Mouse (Mus musculus) small intestine, adult 2 months (tissue): Measurements from ENCODE around the gene Rspry1. TPM values are rescaled to one million over a fixed set of nuclear protein-coding genes. Genes with fewer than 3 reads are reported as not detected.

Experiments
- H3K27ac ChIP-seq: fragments of 200-500 bp; 2 replicates; pipeline ENCODE4 v1.5.1; 2012; ENCODE audit warnings: low read depth, low read length, control low read depth, inconsistent platforms; ENCODE audit not compliant: insufficient read depth
- H3K27me3 ChIP-seq: fragments of 200-500 bp; 2 replicates; pipeline ENCODE4 v1.6.1; 2012; ENCODE audit warnings: mild to moderate bottlenecking, moderate library complexity, low read length, inconsistent platforms; ENCODE audit not compliant: control insufficient read depth, insufficient read depth
- H3K36me3 ChIP-seq: fragments of 200-500 bp; 2 replicates; pipeline ENCODE4 v1.6.1; 2012; ENCODE audit warnings: mild to moderate bottlenecking, low read length, control low read depth, inconsistent platforms; ENCODE audit not compliant: control insufficient read depth, insufficient read depth
- H3K4me1 ChIP-seq: fragments of 200-500 bp; 2 replicates; pipeline ENCODE4 v1.6.1; 2012; ENCODE audit warnings: low read length, inconsistent platforms, mixed read lengths; ENCODE audit not compliant: control insufficient read depth, insufficient read depth, insufficient read length
- H3K4me3 ChIP-seq: fragments of 200-500 bp; 2 replicates; pipeline ENCODE4 v1.5.1; 2012; ENCODE audit warnings: low read depth, mild to moderate bottlenecking, control low read depth, inconsistent platforms, low read length, moderate library complexity
- CTCF ChIP-seq: fragments of 200-500 bp; IDR thresholded peaks from 2 replicates; pipeline ENCODE4 v1.5.1; 2012; ENCODE audit warnings: low read depth, mild to moderate bottlenecking, control low read depth, inconsistent platforms, low read length, moderate library complexity, mixed read lengths; ENCODE audit not compliant: insufficient replicate concordance, insufficient read length; ENCODE audit errors: extremely low read depth
- POLR2A ChIP-seq: fragments of 200-500 bp; IDR thresholded peaks from 2 replicates; pipeline ENCODE4 v1.6.1; 2012; ENCODE audit warnings: low read depth, mild to moderate bottlenecking, control low read depth, inconsistent platforms, low read length, moderate library complexity
- WGBS: fragments of 180-500 bp; shearing (Covaris S2); methylation state at CpG from one replicate; pipeline ENCODE4 v1.1.7; 2018; 5-methylcytosine and 5-hydroxymethylcytosine counted together
- polyA plus RNA-seq: library from polyadenylated mRNA; depleted of rRNA; stranded (reverse); fragments of >200 nt; gene quantifications from 2 replicates; pipeline ENCODE4 v1.2.3, GENCODE M21; 2012; rRNA removed

The Rspry1 gene
- polyA plus RNA-seq, 1 experiment: 3.5 TPM

- Histone ChIP-seq H3K4me1 (peaks cover 4% of the 10 kb centered on the region; the same call in 1 of the 2 replicates), H3K36me3 (no peaks in the 10 kb centered on the region), H3K27me3 (no peaks in the 10 kb centered on the region), H3K27ac (no peak overlapping the region), H3K4me3 (no peak overlapping the region)
- TF ChIP-seq CTCF (no peak), POLR2A (no peak)
- 56% methylated on average over 3 of the region's 3 CpGs for WGBS
Observed at GRCm38 (mm10) chr8:94702156-94702555, 100.4 kb downstream of the Rspry1 start.

- Histone ChIP-seq H3K36me3 (no peaks in the 10 kb centered on the region), H3K4me3 (peak overlapping the region; percentile 59), H3K27ac (peak overlapping the region; percentile 22), H3K27me3 (no peaks in the 10 kb centered on the region), H3K4me1 (peaks cover 4% of the 10 kb centered on the region; the same call in 1 of the 2 replicates)
- WGBS: under 1% methylated on average over 35 of the region's 35 CpGs
- peak; percentile 95 for TF ChIP-seq CTCF
- no peak for TF ChIP-seq POLR2A
Observed at GRCm38 (mm10) chr8:94702844-94703813, 101.4 kb downstream of the Rspry1 start.

- peak; percentile 97; the same call in 1 of the 2 replicates for TF ChIP-seq CTCF
- no peak for TF ChIP-seq POLR2A
- peak overlapping the region; percentile 52 for H3K4me3 ChIP-seq
- under 1% methylated on average over 35 of the region's 35 CpGs for WGBS
- no peaks in the 10 kb centered on the region for H3K27me3 ChIP-seq
- peaks cover 4% of the 10 kb centered on the region; the same call in 1 of the 2 replicates for H3K4me1 ChIP-seq
- H3K36me3 ChIP-seq: no peaks in the 10 kb centered on the region
- no peak overlapping the region for H3K27ac ChIP-seq
Observed at GRCm38 (mm10) chr8:94703972-94704668, 102.4 kb downstream of the Rspry1 start.

- peak overlapping the region; percentile 52 for H3K4me3 ChIP-seq
- no peaks in the 10 kb centered on the region for H3K36me3 ChIP-seq
- H3K27me3 ChIP-seq: no peaks in the 10 kb centered on the region
- 15% methylated on average over 9 of the region's 9 CpGs for WGBS
- no peak overlapping the region for H3K27ac ChIP-seq
- TF ChIP-seq CTCF (no peak), POLR2A (no peak)
- peaks cover 4% of the 10 kb centered on the region; the same call in 1 of the 2 replicates for H3K4me1 ChIP-seq
Observed at GRCm38 (mm10) chr8:94704669-94704984, 102.9 kb downstream of the Rspry1 start.

- H3K27me3 ChIP-seq: no peaks in the 10 kb centered on the region
- H3K4me3 ChIP-seq: no peak overlapping the region
- TF ChIP-seq POLR2A: no peak
- no peak for TF ChIP-seq CTCF
Observed at GRCm38 (mm10) chr8:94705581-94706245, 104.0 kb downstream of the Rspry1 start.

GRCm38 (mm10) chr8:94706732-94707395 is 105.1 kb downstream of the Rspry1 start:
- H3K27ac ChIP-seq: no peak overlapping the region
- H3K36me3 ChIP-seq: no peaks in the 10 kb centered on the region
- no peak for TF ChIP-seq POLR2A
- no peak for TF ChIP-seq CTCF
- H3K27me3 ChIP-seq: no peaks in the 10 kb centered on the region
- H3K4me3 ChIP-seq: no peak overlapping the region
- WGBS: 71% methylated on average over 9 of the region's 9 CpGs
- H3K4me1 ChIP-seq: peaks cover 6% of the 10 kb centered on the region

More at GRCm38 (mm10) chr8:94705581-94706245, 104.0 kb downstream of the Rspry1 start:
- Histone ChIP-seq H3K36me3 (no peaks in the 10 kb centered on the region), H3K4me1 (peaks cover 4% of the 10 kb centered on the region; the same call in 1 of the 2 replicates), H3K27ac (no peak overlapping the region)
- WGBS: 87% methylated on average over 10 of the region's 10 CpGs

Other genes starting within 250 kb of the Rspry1 start
- gene Herpud1, start 215.5 kb upstream of the Rspry1 start, polyA plus RNA-seq: 302 and 331 TPM in 2 replicates
- 3.4 and 7.4 TPM in 2 replicates for gene Nlrc5, start 167.6 kb upstream of the Rspry1 start, polyA plus RNA-seq
- gene Cpne2, start 68.9 kb upstream of the Rspry1 start, polyA plus RNA-seq: 25.7 and 108 TPM in 2 replicates
- 9.1 and 24.2 TPM in 2 replicates for gene Fam192a, start 60 bp downstream of the Rspry1 start, polyA plus RNA-seq
- 26.3 and 50.7 TPM in 2 replicates for gene Arl2bp, start 64.7 kb downstream of the Rspry1 start, polyA plus RNA-seq
- gene Pllp, start 94.3 kb downstream of the Rspry1 start, polyA plus RNA-seq: 50.9 and 84.3 TPM in 2 replicates
- 4.2 and 6.5 TPM in 2 replicates for gene Ccl22, start 143.7 kb downstream of the Rspry1 start, polyA plus RNA-seq
- 55.9 and 160 TPM in 2 replicates for gene Cx3cl1, start 170.1 kb downstream of the Rspry1 start, polyA plus RNA-seq
- 0.62 and 0.94 TPM in 2 replicates for gene Ccl17, start 208.5 kb downstream of the Rspry1 start, polyA plus RNA-seq
- gene Coq9, start 236.4 kb downstream of the Rspry1 start, polyA plus RNA-seq: 154 and 238 TPM in 2 replicates
- 16.7 and 32.0 TPM in 2 replicates for gene Ciapin1, start 236.4 kb downstream of the Rspry1 start, polyA plus RNA-seq